Mouse (Mus musculus): Measurements from ENCODE around the gene Nudt21. TPM values are rescaled to one million over a fixed set of nuclear protein-coding genes. Genes with fewer than 3 reads are reported as not detected.
A peak's percentile ranks its signal among the peaks of the same experiment; 100 is the strongest.
"Not testable (repeated sequence)": the region's sequence is repeated elsewhere in the genome, so short reads cannot be mapped to it uniquely, and the experiment has no call there.

Nudt21 gene
- polyA plus RNA-seq (2015; fragmentation: Nextera tagmentation; extraction: Ambion mirVana), result 111 and 113 TPM in 2 replicates

GRCm38 (mm10) chr8:94036944-94037524 is at the start of gene Nudt21, which contains the start of gene Ogfod1:
Nudt21 (minus strand) TSS chr8:94037031.
Ogfod1 (plus strand) TSS chr8:94037198.
- H3K4me2 ChIP-seq, result peak within 1 kb of the TSS; percentile 72
- H3K9me3 ChIP-seq, result no peaks in the 10 kb centered on the region
- WGBS, result under 1% methylated on average over 41 of the region's 41 CpGs
- peak within 1 kb of the TSS; percentile 85 for H3K27ac ChIP-seq
- no peaks in the 10 kb centered on the region for H3K27me3 ChIP-seq
- H3K9ac ChIP-seq, result peak within 1 kb of the TSS; percentile 72
- H3K4me1 ChIP-seq, result peaks cover 22% of the 10 kb centered on the region
- ATAC-seq (ENCODE audit: borderline replicate concordance, extremely low read depth, low FRiP score, low TSS enrichment), result peak; percentile 98
- peak within 1 kb of the TSS; percentile 92 for H3K4me3 ChIP-seq
- no peaks in the 10 kb centered on the region for H3K36me3 ChIP-seq

GRCm38 (mm10) chr8:94076461-94077192 is 39.8 kb upstream of the Nudt21 start:
- no peaks in the 10 kb centered on the region for H3K27me3 ChIP-seq
- no peaks in the 10 kb centered on the region for H3K4me1 ChIP-seq
- no peaks in the 10 kb centered on the region for H3K36me3 ChIP-seq
- WGBS, result 82% methylated on average over 12 of the region's 12 CpGs
- H3K27ac ChIP-seq, result no peak overlapping the region
- no peak overlapping the region for H3K4me3 ChIP-seq
- H3K4me2 ChIP-seq, result no peak overlapping the region
- H3K9me3 ChIP-seq, result no peaks in the 10 kb centered on the region
- no peak overlapping the region for H3K9ac ChIP-seq
- ATAC-seq (ENCODE audit: borderline replicate concordance, extremely low read depth, low FRiP score, low TSS enrichment), result no peak

- 85% methylated on average over 7 of the region's 7 CpGs for WGBS
- ATAC-seq (ENCODE audit: borderline replicate concordance, extremely low read depth, low FRiP score, low TSS enrichment), result no peak
- Histone ChIP-seq H3K27me3 (no peaks in the 10 kb centered on the region), H3K4me2 (no peak overlapping the region), H3K27ac (no peak overlapping the region), H3K4me3 (no peak overlapping the region), H3K36me3 (peaks cover 9% of the 10 kb centered on the region; the same call in 1 of the 2 replicates), H3K9me3 (no peaks in the 10 kb centered on the region), H3K4me1 (no peaks in the 10 kb centered on the region), H3K9ac (no peak overlapping the region)
These were observed 32.0 kb upstream of the Nudt21 start for GRCm38 (mm10) chr8:94068793-94069192.

GRCm38 (mm10) chr8:94066121-94066863 is 29.5 kb upstream of the Nudt21 start:
- H3K27ac ChIP-seq, result no peak overlapping the region

GRCm38 (mm10) chr8:94057157-94057854 is 20.5 kb upstream of the Nudt21 start:
- WGBS, result 55% methylated on average over 6 of the region's 6 CpGs
- Histone ChIP-seq H3K4me1 (no peaks in the 10 kb centered on the region), H3K4me3 (no peak overlapping the region), H3K9ac (no peak overlapping the region), H3K4me2 (no peak overlapping the region), H3K36me3 (peaks cover 39% of the 10 kb centered on the region; the same call in 1 of the 2 replicates), H3K9me3 (no peaks in the 10 kb centered on the region), H3K27ac (no peak overlapping the region), H3K27me3 (no peaks in the 10 kb centered on the region)
- ATAC-seq (ENCODE audit: borderline replicate concordance, extremely low read depth, low FRiP score, low TSS enrichment), result no peak

More at GRCm38 (mm10) chr8:94066121-94066863, 29.5 kb upstream of the Nudt21 start:
- Histone ChIP-seq H3K27me3 (no peaks in the 10 kb centered on the region), H3K4me3 (no peak overlapping the region), H3K4me2 (no peak overlapping the region), H3K4me1 (no peaks in the 10 kb centered on the region), H3K9me3 (no peaks in the 10 kb centered on the region), H3K9ac (no peak overlapping the region), H3K36me3 (peaks cover 9% of the 10 kb centered on the region; the same call in 1 of the 2 replicates)
- 63% methylated on average over 11 of the region's 11 CpGs for WGBS
- no peak for ATAC-seq (ENCODE audit: borderline replicate concordance, extremely low read depth, low FRiP score, low TSS enrichment)

GRCm38 (mm10) chr8:94052696-94053095 is 15.9 kb upstream of the Nudt21 start:
- Histone ChIP-seq H3K4me1 (no peaks in the 10 kb centered on the region), H3K4me3 (no peak overlapping the region), H3K27me3 (no peaks in the 10 kb centered on the region), H3K27ac (no peak overlapping the region), H3K36me3 (peaks cover 23% of the 10 kb centered on the region; the same call in 1 of the 2 replicates), H3K4me2 (no peak overlapping the region), H3K9me3 (no peaks in the 10 kb centered on the region), H3K9ac (no peak overlapping the region)
- 87% methylated on average over 12 of the region's 12 CpGs for WGBS
- no peak for ATAC-seq (ENCODE audit: borderline replicate concordance, extremely low read depth, low FRiP score, low TSS enrichment)

GRCm38 (mm10) chr8:94047845-94048244 is 11.0 kb upstream of the Nudt21 start:
- no peak for ATAC-seq (ENCODE audit: borderline replicate concordance, extremely low read depth, low FRiP score, low TSS enrichment)
- WGBS, result 74% methylated on average over 2 of the region's 2 CpGs

GRCm38 (mm10) chr8:94037806-94038205 is 975 bp upstream of the Nudt21 start:
- no peaks in the 10 kb centered on the region for H3K9me3 ChIP-seq
- ATAC-seq (ENCODE audit: borderline replicate concordance, extremely low read depth, low FRiP score, low TSS enrichment), result no peak
- H3K4me2 ChIP-seq, result peak overlapping the region; percentile 72
- peak overlapping the region; percentile 72 for H3K9ac ChIP-seq
- peak overlapping the region; percentile 21; the same call in 1 of the 2 replicates for H3K27ac ChIP-seq
- 5% methylated on average over 15 of the region's 15 CpGs for WGBS
- peaks cover 22% of the 10 kb centered on the region for H3K4me1 ChIP-seq
- H3K27me3 ChIP-seq, result no peaks in the 10 kb centered on the region
- 0 out of 2 replicates have a peak, but pooled peaks cover 3% of the 10 kb centered on the region for H3K36me3 ChIP-seq
- peak overlapping the region; percentile 92 for H3K4me3 ChIP-seq

More at GRCm38 (mm10) chr8:94047845-94048244, 11.0 kb upstream of the Nudt21 start:
- Histone ChIP-seq H3K4me3 (no peak overlapping the region), H3K4me1 (no peaks in the 10 kb centered on the region), H3K27ac (no peak overlapping the region), H3K9ac (no peak overlapping the region), H3K27me3 (no peaks in the 10 kb centered on the region), H3K4me2 (no peak overlapping the region), H3K9me3 (no peaks in the 10 kb centered on the region), H3K36me3 (peaks cover 6% of the 10 kb centered on the region; the same call in 1 of the 2 replicates)

- not testable (repeated sequence) for H3K27me3 ChIP-seq, H3K36me3 ChIP-seq, H3K9me3 ChIP-seq
- peaks cover 22% of the 10 kb centered on the region for H3K4me1 ChIP-seq
- peak overlapping the region; percentile 92 for H3K4me3 ChIP-seq
- under 1% methylated on average over 23 of the region's 32 CpGs for WGBS
- peak overlapping the region; percentile 57 for H3K9ac ChIP-seq
- peak overlapping the region; percentile 85 for H3K27ac ChIP-seq
- peak; percentile 89 for ATAC-seq (ENCODE audit: borderline replicate concordance, extremely low read depth, low FRiP score, low TSS enrichment)
- peak overlapping the region; percentile 69 for H3K4me2 ChIP-seq
These were observed 290 bp downstream of the Nudt21 start for GRCm38 (mm10) chr8:94036541-94036940.

- H3K27ac ChIP-seq, result no peak overlapping the region
- H3K9ac ChIP-seq, result peak overlapping the region; percentile 4; the same call in 1 of the 2 replicates
- 43% methylated on average over 5 of the region's 5 CpGs for WGBS
- ATAC-seq (ENCODE audit: borderline replicate concordance, extremely low read depth, low FRiP score, low TSS enrichment), result no peak
- no peaks in the 10 kb centered on the region for H3K27me3 ChIP-seq
- peaks cover 22% of the 10 kb centered on the region for H3K4me1 ChIP-seq
- no peaks in the 10 kb centered on the region for H3K9me3 ChIP-seq
- H3K4me2 ChIP-seq, result peak overlapping the region; percentile 69
- peaks cover 11% of the 10 kb centered on the region for H3K36me3 ChIP-seq
- H3K4me3 ChIP-seq, result peak overlapping the region; percentile 92; the same call in 1 of the 2 replicates
These were observed 1.6 kb downstream of the Nudt21 start for GRCm38 (mm10) chr8:94035200-94035599.

- H3K9me3 ChIP-seq, result no peaks in the 10 kb centered on the region
- peaks cover 27% of the 10 kb centered on the region for H3K36me3 ChIP-seq
- no peak for ATAC-seq (ENCODE audit: borderline replicate concordance, extremely low read depth, low FRiP score, low TSS enrichment)
- no peaks in the 10 kb centered on the region for H3K27me3 ChIP-seq
- H3K9ac ChIP-seq, result no peak overlapping the region
- WGBS, result 82% methylated on average over 3 of the region's 3 CpGs
- H3K27ac ChIP-seq, result no peak overlapping the region
- no peak overlapping the region for H3K4me3 ChIP-seq
- no peak overlapping the region for H3K4me2 ChIP-seq
- H3K4me1 ChIP-seq, result peaks cover 22% of the 10 kb centered on the region
These were observed 3.2 kb downstream of the Nudt21 start for GRCm38 (mm10) chr8:94033601-94034000.

Measured in lung, embryonic 15.5 days (tissue).